Mouse (Mus musculus) brown adipose tissue, adult 24 weeks (tissue): Measurements from ENCODE around the gene Tgfbrap1. TPM values are rescaled to one million over a fixed set of nuclear protein-coding genes. Genes with fewer than 3 reads are reported as not detected.
"Not testable (repeated sequence)": the region's sequence is repeated elsewhere in the genome, so short reads cannot be mapped to it uniquely, and the experiment has no call there.

ENCODE experiments used
- H3K27ac ChIP-seq: fragments of 200-500 bp; replicated peaks from 2 replicates; pipeline ENCODE4 v1.5.1; 2012; ENCODE audit warnings: low read depth, mild to moderate bottlenecking, low read length
- H3K4me1 ChIP-seq: fragments of 200-500 bp; 2 replicates; pipeline ENCODE4 v1.6.1; 2012; ENCODE audit warnings: low read length, mixed read lengths; ENCODE audit not compliant: control insufficient read depth, insufficient read depth, insufficient read length
- H3K4me3 ChIP-seq: fragments of 200-500 bp; 2 replicates; pipeline ENCODE4 v1.5.1; 2012; ENCODE audit warnings: low read depth, mild to moderate bottlenecking, low read length, moderate library complexity; ENCODE audit not compliant: insufficient read depth
- polyA plus RNA-seq: library from polyadenylated mRNA; stranded (reverse); fragments of >200 nt; gene quantifications from 2 replicates; pipeline ENCODE4 v1.2.4, GENCODE M21; 2012; ENCODE audit not compliant: missing spikeins, insufficient read depth, insufficient read length

Gene Tgfbrap1
- 10.9 and 13.0 TPM in 2 replicates for polyA plus RNA-seq

DNA sequence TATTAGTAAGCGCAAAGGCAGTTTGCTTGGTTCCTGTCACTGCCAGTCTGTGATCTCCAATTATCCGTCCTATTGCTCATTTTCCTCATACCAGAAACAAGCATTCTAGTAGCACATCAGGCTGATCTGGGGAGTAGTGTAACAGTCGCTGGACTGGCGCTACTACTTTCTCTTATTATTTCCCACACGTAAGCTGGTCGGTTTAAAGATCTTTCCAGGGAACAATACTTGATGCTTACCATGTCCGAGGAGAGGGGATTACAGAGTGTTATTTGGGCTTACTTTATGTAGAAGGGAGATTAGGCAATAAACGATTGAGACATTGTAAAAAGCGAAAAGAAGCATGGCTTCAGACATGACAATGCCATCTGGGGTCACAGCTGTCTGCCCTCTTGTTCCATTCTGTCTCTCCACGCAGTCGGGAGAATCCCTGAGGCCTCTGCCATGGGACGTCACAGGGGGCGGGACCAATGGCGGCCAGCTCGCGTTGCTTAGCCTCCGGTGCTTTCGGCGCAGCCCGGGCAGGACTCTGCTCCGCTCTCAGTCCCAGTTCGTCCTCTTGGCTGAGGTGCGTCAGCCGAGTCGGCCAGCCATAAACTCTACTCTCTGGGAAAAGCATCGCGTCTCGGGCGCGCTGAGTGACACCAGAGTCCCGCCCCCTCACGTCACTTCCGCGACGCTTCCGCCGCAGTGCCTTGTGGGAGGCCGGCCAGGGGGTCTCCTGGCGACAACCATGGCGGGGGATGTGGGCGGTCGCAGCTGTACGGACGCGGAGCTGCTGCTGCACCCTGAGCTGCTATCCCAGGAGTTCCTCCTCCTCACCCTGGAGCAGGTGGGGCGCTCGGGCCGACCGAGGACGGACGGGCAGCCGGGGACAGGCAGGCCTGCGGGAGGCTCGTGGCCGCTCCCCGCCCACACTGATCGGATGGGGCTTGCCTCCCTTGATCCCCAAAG, at the start of gene Tgfbrap1, which contains the start of gene AI597479:
Gene Tgfbrap1, minus strand, starts transcription at position 607 of the 954 bp plus-strand sequence.
Gene AI597479, plus strand, starts transcription at position 680 of the 954 bp plus-strand sequence.
- Histone ChIP-seq H3K4me1 (no peaks in the 10 kb centered on the region), H3K4me3 (peak within 1 kb of the TSS; percentile 69), H3K27ac (peak within 1 kb of the TSS; percentile 93)

DNA sequence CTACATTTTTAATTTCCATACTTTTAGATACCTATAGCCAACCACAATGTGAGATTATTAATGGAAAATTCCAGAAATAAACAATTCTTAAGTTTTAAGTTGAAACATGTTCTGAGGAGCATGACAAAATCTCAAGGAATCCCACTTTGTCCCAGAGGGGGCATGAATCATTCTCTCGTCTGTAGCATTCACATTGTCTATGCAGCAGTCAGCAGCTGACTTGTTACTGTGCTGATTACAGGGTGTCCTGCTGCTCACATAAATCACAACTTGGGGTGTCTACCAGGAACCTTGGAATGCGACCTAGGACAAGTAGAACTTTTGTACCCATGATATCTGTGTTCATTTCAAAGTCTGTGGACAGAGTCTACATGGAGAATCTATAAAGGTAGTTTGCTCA, 49.0 kb upstream of the Tgfbrap1 start:
- H3K4me3 ChIP-seq: no peak overlapping the region
- H3K4me1 ChIP-seq: no peaks in the 10 kb centered on the region
- no peak overlapping the region for H3K27ac ChIP-seq

DNA sequence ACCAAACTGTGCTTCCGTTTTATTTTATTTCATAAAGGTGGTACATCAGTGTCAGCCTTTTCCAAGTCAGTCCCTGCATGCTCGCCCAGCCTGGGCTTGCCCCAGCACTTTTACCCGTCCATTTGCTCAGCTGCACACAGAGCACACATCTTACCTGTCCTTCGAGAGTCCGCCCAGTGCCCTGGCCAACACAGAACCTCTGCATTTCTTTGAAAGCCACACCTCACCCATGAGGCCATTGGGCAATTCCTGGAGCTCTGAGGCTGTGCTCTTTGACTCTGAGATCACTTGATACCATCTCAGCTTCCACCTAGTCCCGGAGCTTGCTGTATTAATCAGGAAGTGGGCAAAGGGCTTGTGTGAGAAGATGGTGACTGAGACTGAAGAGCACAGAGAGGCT, 47.0 kb upstream of the Tgfbrap1 start:
- Histone ChIP-seq H3K27ac (no peak overlapping the region), H3K4me1 (no peaks in the 10 kb centered on the region), H3K4me3 (no peak overlapping the region)

DNA sequence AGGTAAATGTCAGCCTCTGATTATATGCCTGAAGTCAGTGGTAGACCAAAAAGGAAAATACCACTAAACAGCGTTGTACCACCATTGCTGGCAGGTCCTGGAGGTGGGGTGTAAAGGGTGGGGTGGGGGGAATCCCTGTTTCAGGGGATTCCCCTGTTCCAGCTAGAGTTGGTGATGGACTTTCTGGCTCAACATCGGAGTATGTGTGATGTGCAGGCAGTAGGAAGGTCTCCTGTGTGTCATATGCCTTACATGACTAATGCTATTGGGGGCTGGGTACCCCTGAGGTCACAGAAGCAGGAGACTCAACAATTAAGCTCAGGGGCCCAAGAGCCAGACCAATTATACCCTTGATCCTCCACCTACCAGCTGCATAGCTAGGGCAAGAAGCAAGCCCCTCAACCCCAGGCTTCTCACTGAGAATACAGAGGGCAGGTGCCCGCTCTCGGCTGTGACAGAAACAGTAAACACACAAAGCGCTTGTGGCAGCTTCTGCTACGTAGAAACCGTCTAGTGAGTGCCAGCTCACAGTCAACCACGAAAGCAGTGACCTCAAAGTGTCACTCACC, 46.0 kb upstream of the Tgfbrap1 start:
- Histone ChIP-seq H3K4me1 (no peaks in the 10 kb centered on the region), H3K4me3 (no peak overlapping the region), H3K27ac (no peak overlapping the region)

DNA sequence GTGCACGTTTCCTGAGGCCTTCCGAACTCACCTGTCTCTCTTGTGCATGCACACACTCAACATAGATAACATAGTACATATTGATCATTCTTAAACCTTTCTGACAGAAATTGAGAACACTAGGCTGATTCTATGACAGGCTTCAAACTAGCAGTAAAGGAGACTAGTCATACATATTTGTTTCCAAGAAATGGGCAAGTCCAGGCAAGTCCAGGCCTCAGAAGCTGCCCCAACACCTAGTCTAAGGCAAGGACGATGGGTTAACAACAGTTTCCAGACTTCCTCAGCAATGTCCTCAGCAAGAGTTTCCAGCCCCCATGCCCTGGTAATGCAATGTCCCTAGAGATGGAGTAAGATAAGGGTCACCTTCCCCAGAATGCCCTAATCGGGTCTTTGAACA, 45.4 kb upstream of the Tgfbrap1 start:
- H3K4me1 ChIP-seq: no peaks in the 10 kb centered on the region
- no peak overlapping the region for H3K27ac ChIP-seq
- no peak overlapping the region for H3K4me3 ChIP-seq

DNA sequence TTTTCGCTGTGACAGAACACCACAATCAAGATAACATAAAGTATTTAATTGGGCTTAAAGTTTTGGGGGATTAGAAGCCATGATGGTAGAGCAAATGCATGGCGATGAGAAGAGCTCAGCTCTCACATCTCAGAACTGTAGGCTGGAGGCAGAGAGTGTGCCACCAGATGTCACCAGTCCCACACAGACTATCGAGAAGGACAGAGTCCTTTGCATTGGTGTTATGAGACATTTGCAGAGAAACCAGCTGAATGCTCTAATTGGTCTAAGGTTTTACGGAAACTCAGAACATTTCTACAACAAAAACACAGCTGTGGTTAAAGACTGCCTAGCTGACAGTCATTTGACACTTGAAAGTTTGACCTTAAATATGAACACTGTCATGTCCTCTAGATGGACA, 44.8 kb upstream of the Tgfbrap1 start:
- no peaks in the 10 kb centered on the region for H3K4me1 ChIP-seq
- H3K27ac ChIP-seq: no peak overlapping the region
- no peak overlapping the region for H3K4me3 ChIP-seq

DNA sequence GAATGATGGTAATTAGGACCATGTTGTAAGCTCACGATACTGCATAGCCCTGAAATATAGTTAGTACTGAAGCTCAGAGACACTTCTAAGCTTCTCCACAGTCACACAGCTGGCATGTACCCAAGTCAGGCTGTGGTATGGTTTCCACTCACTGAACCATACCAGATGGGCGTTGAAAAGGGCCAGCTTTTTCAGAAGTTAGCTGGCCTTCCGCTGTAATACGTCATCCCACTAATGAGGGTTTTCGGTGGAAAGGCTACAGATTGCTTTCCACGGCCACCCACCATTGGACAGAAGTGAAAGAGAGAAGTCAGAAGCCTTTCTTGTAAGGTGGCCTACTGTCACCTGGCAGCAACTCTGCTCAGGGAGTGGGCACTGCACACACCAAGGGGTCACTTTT, 44.4 kb upstream of the Tgfbrap1 start:
- no peaks in the 10 kb centered on the region for H3K4me1 ChIP-seq
- no peak overlapping the region for H3K27ac ChIP-seq
- H3K4me3 ChIP-seq: no peak overlapping the region

DNA sequence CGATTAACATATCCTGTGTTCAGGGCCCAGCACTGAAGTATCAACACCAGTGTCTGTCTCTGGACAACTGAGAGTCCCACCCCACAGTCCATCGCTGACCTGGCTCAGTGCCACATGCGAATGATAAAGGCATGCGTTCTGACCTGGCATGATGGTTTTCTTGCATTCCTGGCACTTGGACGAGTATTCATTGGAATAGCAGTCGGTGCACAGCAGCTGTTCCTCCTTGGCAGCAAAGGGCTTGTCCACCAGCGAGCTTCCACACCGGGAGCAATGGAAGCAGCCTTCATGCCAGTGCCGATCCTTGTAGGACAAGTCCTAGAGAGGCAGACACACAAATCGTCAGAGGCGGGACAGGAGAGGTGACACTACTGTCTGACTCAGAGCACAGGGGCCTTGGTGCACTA, 43.1 kb upstream of the Tgfbrap1 start:
- no peaks in the 10 kb centered on the region for H3K4me1 ChIP-seq
- no peak overlapping the region for H3K27ac ChIP-seq

DNA sequence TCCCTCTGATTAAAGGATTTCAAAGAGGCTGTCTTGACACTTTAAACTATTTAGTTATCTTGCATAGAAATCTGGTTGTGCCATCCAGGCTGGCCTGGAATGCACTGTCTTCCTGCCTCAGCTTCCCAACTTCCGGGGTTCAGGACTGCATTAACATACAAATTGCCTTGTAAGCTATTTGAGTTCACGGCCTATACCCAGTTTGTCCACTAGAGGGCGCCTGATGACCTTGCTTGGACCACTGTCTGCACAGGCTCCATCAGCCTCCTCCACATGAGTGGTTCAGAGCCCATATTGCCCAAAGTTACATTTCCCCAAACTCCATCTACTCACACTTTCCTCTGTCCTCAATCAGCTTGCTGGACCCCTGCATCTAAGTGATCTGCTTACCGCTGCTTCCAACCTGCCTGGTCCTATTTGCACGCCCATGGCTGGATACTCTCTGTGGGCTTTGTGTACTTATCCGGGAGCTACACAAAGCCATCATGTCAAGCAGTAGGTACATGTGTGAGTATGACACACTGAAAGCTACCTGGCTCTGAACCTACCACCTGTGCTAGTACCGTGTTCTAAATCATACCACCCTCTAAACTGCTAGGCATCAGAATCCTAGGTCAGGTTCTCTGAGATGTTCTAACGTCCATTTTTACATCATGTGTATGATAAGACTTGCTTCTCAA, 41.3 kb upstream of the Tgfbrap1 start:
- Histone ChIP-seq H3K4me1 (no peaks in the 10 kb centered on the region), H3K4me3 (no peak overlapping the region), H3K27ac (no peak overlapping the region)

More for the DNA sequence above, 43.1 kb upstream of the Tgfbrap1 start:
- H3K4me3 ChIP-seq: no peak overlapping the region

DNA sequence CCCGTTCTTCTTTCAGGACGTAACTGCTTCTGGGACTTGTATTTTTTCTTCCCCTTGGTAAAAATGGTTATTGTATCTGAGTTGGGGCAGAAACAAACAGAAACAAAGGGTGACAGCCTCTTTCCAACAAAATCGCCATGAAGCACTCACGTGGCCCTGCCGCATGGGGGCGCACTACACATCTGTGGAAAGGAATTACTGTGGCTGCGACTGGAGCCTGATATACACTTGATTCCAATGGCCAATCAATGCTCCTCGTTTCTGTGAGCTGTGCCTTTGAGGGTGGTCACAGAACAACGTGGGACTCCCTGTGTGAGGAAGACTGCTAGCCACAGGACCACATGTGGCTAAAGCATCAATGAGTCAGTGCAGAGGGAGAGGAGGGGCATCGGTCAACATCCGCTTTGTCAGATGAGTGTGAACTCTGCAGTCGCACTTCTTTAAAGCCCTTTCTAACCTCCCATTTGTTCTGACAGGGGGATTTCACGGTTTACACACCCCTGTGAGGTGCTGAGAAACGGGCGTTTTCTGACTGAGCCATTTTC, 39.9 kb upstream of the Tgfbrap1 start:
- Histone ChIP-seq H3K4me1 (no peaks in the 10 kb centered on the region), H3K27ac (no peak overlapping the region), H3K4me3 (no peak overlapping the region)

DNA sequence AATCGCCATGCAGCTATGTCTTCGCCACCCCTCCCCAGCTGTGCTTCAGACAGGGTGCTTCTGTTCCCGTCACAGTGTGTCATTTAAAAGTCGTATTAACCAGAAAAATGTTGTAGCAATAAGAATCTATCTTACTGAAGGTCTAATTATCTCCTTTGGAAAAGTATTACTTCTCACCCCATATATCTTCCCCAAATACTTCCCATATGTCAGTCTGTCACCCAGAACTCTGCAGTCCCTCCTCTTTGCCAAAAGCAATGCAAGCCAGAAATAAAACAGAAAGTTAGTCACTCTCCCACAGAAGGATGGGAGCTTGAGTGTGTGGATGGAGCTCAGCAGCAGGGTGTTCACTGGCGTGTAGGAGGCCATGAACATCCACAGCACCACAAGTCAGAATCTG, 38.9 kb upstream of the Tgfbrap1 start:
- Histone ChIP-seq H3K4me3 (no peak overlapping the region), H3K4me1 (no peaks in the 10 kb centered on the region), H3K27ac (no peak overlapping the region)

DNA sequence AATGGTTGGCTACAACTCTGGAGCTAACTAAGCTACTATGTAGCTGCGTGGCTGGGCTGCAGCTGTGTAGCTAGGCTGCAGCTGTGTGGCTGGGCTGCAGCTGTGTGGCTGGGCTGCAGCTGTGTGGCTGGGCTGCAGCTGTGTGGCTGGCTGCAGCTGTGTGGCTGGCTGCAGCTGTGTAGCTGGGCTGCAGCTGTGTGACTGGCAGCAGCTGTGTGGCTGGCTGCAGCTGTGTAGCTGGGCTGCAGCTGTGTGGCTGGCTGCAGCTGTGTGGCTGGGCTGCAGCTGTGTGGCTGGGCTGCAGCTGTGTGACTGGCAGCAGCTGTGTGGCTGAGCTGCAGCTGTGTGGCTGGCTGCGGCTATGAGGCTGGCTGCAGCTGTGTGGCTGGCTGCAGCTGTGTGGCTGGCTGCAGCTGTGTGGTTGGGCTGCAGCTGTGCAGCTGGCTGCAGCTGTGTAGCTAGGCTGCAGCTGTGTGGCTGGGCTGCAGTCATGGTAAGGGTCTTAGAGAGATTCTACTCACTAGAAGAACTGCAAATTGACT, 38.1 kb upstream of the Tgfbrap1 start:
- not testable (repeated sequence) for H3K27ac ChIP-seq, H3K4me1 ChIP-seq, H3K4me3 ChIP-seq

DNA sequence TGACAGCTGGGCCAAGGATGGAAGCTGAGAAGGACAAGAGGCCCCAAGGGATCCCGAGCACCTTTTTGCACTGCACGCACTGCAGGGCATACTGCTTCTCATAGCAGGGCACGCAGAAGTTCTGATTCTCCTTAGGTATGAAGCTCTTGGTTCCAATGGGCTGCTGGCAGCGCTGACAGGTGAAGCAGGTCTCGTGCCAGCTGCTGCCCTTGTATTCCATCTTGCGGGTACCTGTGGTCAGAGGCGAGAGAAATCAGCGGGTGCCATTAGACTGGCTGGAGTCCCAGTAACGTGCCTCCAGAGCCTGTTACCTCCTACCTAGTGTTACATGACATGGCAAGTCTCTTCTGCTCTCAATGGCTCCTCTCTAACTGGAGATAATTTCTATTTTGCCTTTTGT, 33.2 kb upstream of the Tgfbrap1 start:
- Histone ChIP-seq H3K4me1 (no peaks in the 10 kb centered on the region), H3K27ac (no peak overlapping the region), H3K4me3 (no peak overlapping the region)

DNA sequence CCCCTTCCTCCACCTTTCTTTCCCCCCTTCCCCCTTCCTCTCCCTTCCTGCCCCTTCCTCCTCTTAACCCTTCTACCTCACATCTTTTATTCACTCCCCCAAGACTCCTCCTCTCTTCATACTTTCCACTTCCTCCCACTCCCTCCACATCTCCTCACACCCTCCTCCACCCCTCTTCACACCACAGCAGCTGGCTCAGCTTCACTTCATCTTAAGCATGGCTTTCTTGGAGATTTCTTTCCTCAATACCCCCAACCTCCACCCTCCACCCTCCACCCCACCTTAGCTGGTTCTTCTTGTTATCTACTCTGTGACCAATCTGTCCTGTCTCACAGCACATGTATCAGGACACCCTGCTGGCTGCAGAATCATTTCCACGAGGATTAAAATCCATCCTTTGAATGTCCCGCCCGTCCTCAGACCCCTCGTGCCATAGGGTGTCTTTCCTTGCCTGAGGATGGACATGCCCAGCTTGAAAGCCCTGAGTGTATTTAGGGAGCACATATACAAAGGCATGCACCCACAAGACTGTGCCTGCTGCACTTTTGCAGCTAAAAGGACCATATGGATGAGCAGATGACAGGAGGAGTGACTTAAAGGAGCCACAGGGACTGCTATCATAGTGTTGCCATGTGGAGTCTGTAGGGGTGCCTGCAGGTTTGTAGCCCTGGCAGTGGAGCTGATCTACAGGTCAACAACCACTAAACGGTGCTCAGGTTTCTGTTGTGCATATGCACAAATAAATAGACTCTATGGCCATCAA, 32.0 kb upstream of the Tgfbrap1 start:
- no peak overlapping the region for H3K27ac ChIP-seq
- H3K4me1 ChIP-seq: no peaks in the 10 kb centered on the region
- H3K4me3 ChIP-seq: no peak overlapping the region
